Mouse (Mus musculus) lung, embryonic 14.5 days (tissue): ENCODE results near the gene Tmcc3. TPM values are rescaled to one million over a fixed set of nuclear protein-coding genes. Genes with fewer than 3 reads are reported as not detected.

ENCODE experiments used
- ATAC-seq: fragments of 200-750 bp; cut with Nextera tagmentation; 2 replicates; pipeline ENCODE4 v1.8.0; 2017; ENCODE audit warnings: mild to moderate bottlenecking, moderate TSS enrichment, moderate library complexity; ENCODE audit not compliant: insufficient read depth
- DNase-seq: peaks from one replicate; pipeline ENCODE4 v3.0.0-alpha.2; 2015
- H3K27ac ChIP-seq: fragments of 300-500 bp; sonication (generic); 2 replicates; pipeline ENCODE4 v1.5.1; 2014; ENCODE audit warnings: low read depth, mild to moderate bottlenecking, moderate library complexity
- H3K27me3 ChIP-seq: fragments of 300-500 bp; sonication (generic); 2 replicates; pipeline ENCODE4 v1.6.1; 2014; ENCODE audit warnings: low read length, control low read depth; ENCODE audit not compliant: insufficient read depth
- H3K36me3 ChIP-seq: fragments of 300-500 bp; sonication (generic); 2 replicates; pipeline ENCODE4 v1.6.1; 2014; ENCODE audit warnings: control low read depth; ENCODE audit not compliant: insufficient read depth
- H3K4me1 ChIP-seq: fragments of 300-500 bp; sonication (generic); 2 replicates; pipeline ENCODE4 v1.6.1; 2014; ENCODE audit warnings: antibody characterized with exemption, control low read depth; ENCODE audit not compliant: insufficient read depth
- H3K4me2 ChIP-seq: fragments of 300-500 bp; sonication (generic); 2 replicates; pipeline ENCODE4 v1.6.1; 2014; ENCODE audit warnings: mild to moderate bottlenecking
- H3K4me3 ChIP-seq: fragments of 300-500 bp; sonication (generic); 2 replicates; pipeline ENCODE4 v1.5.1; 2014; ENCODE audit warnings: low read depth, low read length
- H3K9ac ChIP-seq: fragments of 300-500 bp; sonication (generic); 2 replicates; pipeline ENCODE4 v1.6.1; 2014
- H3K9me3 ChIP-seq: fragments of 300-500 bp; sonication (generic); 2 replicates; pipeline ENCODE4 v1.6.1; 2016; ENCODE audit warnings: low read depth, low read length, control low read depth
- CTCF ChIP-seq: IDR thresholded peaks from 2 replicates; pipeline ENCODE4 v1.5.1; 2016; ENCODE audit warnings: antibody characterized with exemption, low read depth
- WGBS: fragments of 180-500 bp; shearing (Covaris S2); extraction: QIAGEN DNeasy Blood & Tissue Kit; methylation state at CpG from one replicate; pipeline ENCODE4 v1.1.7; 2014; 5-methylcytosine and 5-hydroxymethylcytosine counted together
- polyA plus RNA-seq: library from polyadenylated mRNA; unstranded; fragments of >200 nt; fragmentation: Nextera tagmentation; extraction: Ambion mirVana; gene quantifications from 2 replicates; pipeline ENCODE4 v1.2.1, GENCODE M21; 2014

Tmcc3 gene
- polyA plus RNA-seq, 1 experiment from 2014 or later = 5.3 TPM

DNA sequence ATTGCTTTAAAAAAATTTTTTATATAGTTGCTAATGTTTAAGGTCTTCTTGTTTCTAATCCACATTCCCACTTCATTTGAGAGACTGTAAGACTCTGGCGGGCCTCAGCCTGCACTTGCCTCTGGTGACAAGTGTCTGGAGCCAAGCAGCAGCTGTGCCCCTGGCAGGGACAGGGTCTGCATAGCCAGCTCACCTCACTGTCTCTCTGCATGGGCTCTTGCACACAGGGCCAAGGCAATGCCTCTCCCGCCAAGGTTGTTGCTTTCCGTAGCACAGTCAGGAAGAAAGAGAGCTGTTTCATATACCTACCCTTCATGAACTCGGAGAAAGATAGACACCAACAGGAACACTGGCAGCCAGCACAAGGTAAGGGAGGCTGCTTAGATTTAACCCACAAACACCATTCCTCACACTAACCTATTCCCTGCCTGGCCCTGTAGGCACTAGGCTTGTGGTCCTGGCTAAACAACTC, 300.3 kb downstream of the Tmcc3 start:
- Histone ChIP-seq H3K9me3 (no peaks in the 10 kb centered on the region), H3K4me1 (no peaks in the 10 kb centered on the region), H3K27ac (no peak overlapping the region), H3K9ac (no peak overlapping the region), H3K4me3 (no peak overlapping the region), H3K27me3 (no peaks in the 10 kb centered on the region), H3K36me3 (no peaks in the 10 kb centered on the region), H3K4me2 (no peak overlapping the region)
- ATAC-seq (no peak), DNase-seq (no peak)
- TF ChIP-seq CTCF = no peak
- 81% methylated on average over 4 of the region's 4 CpGs for WGBS

DNA sequence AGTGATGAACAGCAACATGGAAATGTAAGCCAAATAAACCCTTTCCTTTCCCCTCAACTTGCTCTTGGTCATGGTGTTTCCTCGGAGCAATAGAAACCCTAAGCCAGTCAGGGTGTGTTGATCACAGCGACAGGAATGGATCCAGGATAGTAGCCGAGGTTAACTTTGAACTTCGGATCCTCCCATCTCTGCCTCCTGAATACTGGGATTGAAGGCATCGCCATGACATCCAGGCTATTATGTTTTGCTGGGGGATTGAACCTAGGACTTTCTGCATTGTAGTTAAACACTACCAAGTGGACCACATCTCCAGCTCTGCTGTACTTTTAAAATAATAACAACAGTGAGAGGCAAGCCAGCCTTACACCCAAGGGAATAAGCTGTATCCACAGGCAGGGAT, 307.8 kb downstream of the Tmcc3 start:
- TF ChIP-seq CTCF = no peak
- 88% methylated on average over 5 of the region's 5 CpGs for WGBS
- Histone ChIP-seq H3K4me2 (no peak overlapping the region), H3K27ac (no peak overlapping the region), H3K27me3 (no peaks in the 10 kb centered on the region), H3K4me3 (no peak overlapping the region), H3K9me3 (no peaks in the 10 kb centered on the region), H3K4me1 (peaks cover 4% of the 10 kb centered on the region; the same call in 1 of the 2 replicates), H3K36me3 (no peaks in the 10 kb centered on the region), H3K9ac (no peak overlapping the region)
- ATAC-seq (no peak), DNase-seq (no peak)

DNA sequence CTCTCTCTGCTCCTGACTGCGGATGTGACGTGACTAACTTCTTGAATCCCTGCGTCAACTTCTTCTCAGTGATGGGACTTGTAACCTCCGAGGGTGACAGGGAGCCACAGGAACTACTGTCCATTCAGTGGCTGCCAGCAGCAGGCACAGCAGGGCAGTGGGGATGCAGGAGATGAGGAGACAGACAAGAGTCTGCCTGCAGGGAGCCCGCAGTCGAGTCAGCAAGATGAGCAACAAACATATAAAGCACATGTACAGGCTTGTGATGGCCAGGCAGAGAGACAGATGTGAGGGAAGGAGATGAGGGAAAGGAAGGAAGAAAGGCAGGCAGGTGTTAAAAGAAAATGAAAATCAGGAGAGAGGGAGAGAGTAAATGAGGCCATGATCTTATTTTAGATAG, 308.8 kb downstream of the Tmcc3 start:
- H3K4me3 ChIP-seq = no peak overlapping the region
- H3K9me3 ChIP-seq = no peaks in the 10 kb centered on the region
- no peaks in the 10 kb centered on the region for H3K36me3 ChIP-seq
- no peak for TF ChIP-seq CTCF
- no peak overlapping the region for H3K9ac ChIP-seq
- ATAC-seq (no peak), DNase-seq (no peak)
- H3K27me3 ChIP-seq = no peaks in the 10 kb centered on the region
- H3K4me2 ChIP-seq = no peak overlapping the region
- peaks cover 4% of the 10 kb centered on the region; the same call in 1 of the 2 replicates for H3K4me1 ChIP-seq
- 63% methylated on average over 6 of the region's 6 CpGs for WGBS
- H3K27ac ChIP-seq = no peak overlapping the region

DNA sequence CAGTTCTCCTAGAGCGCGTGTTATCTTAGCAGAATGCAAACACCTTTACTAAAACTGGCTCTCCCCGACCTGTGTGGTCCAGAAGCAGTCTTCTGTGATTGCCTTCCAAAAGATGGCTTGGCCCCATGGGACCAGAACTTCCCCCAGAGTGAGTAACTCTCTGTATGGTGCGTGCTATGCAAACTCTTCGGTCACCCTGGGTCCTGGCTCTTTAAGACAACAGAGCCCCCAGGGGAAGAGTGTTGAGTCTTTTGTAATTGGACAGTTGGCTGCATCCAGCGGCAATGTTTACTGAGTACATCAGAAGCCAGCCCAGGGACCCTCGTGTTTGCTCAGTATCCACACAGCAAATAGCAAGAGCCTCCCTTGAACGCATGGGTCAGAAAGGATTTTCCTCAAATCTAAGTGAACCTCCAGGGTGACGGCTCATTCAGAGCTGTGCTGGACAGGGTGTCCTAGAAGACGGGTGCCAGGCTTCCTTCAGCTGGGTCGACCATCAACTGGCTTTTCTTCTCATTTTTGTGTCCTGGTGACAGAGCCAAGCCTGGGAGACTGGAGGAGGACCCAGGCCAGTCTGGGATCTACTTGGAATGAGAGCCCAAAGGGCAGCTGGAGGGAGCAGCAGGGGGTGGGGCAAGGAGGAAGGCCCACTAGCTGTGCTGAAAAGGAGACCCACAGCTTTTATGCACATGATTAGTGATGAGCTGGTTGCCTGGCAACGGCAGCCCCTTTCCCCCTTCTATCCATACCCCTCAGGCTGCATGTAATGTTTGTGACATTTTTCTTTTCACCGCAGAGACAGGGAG, 309.9 kb downstream of the Tmcc3 start:
- ATAC-seq (peak; percentile 32; the same call in 1 of the 2 replicates), DNase-seq (peak; percentile 49)
- no peaks in the 10 kb centered on the region for H3K36me3 ChIP-seq
- H3K4me2 ChIP-seq = no peak overlapping the region; the same call in 1 of the 2 replicates
- H3K4me1 ChIP-seq = peaks cover 4% of the 10 kb centered on the region; the same call in 1 of the 2 replicates
- no peaks in the 10 kb centered on the region for H3K27me3 ChIP-seq
- no peak overlapping the region; the same call in 1 of the 2 replicates for H3K9ac ChIP-seq
- H3K27ac ChIP-seq = no peak overlapping the region
- no peak overlapping the region for H3K4me3 ChIP-seq
- TF ChIP-seq CTCF = no peak
- 7% methylated on average over 13 of the region's 13 CpGs for WGBS
- H3K9me3 ChIP-seq = no peaks in the 10 kb centered on the region

DNA sequence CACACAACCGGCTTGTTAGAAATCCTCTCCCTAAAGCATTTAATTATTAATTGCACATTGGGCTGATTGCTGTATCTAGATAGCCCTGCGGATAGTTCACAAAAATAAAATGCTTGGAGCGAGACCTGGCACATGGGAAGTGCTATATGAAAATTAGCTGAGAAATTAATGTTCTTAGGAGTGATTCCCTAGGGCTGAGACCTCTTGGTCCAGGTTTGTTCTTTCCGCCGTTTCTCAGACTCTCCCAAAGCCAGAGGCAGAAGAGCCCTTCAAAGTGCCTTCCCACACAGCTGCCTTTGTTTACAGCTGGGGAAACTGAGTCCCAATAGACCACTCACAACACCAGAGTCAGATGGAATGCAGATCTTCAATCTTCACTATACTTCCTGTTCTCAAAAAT, 310.5 kb downstream of the Tmcc3 start:
- ATAC-seq (no peak), DNase-seq (no peak)
- H3K27ac ChIP-seq = no peak overlapping the region
- H3K4me1 ChIP-seq = peaks cover 4% of the 10 kb centered on the region; the same call in 1 of the 2 replicates
- H3K27me3 ChIP-seq = no peaks in the 10 kb centered on the region
- no peaks in the 10 kb centered on the region for H3K9me3 ChIP-seq
- no peak overlapping the region for H3K4me3 ChIP-seq
- no peak overlapping the region for H3K9ac ChIP-seq
- no peak overlapping the region for H3K4me2 ChIP-seq
- H3K36me3 ChIP-seq = no peaks in the 10 kb centered on the region
- WGBS = 36% methylated on average over 5 of the region's 5 CpGs
- no peak for TF ChIP-seq CTCF

DNA sequence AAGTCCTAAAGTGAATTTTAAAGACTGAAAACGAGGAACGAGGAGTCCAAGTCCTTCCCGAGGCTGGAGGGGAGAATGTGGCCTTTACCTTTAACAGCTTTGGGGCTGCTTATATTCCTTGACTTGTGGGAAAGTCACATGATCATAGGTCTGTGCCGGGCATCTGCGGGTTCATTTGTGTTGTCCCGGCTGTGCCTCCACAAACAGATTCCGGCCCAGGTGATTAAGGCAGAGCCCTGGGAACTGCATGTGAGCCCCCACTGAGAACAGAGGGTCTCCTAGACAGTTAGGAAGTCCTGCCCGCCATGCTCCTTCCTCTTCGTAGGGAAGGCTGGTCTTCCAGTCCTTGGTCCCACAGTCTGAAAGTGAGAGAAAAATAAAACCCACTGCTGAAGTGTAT, 311.1 kb downstream of the Tmcc3 start:
- no peak for TF ChIP-seq CTCF
- WGBS = 36% methylated on average over 9 of the region's 9 CpGs
- ATAC-seq (no peak), DNase-seq (no peak)
- H3K36me3 ChIP-seq = no peaks in the 10 kb centered on the region
- no peak overlapping the region for H3K27ac ChIP-seq
- H3K27me3 ChIP-seq = no peaks in the 10 kb centered on the region
- H3K9ac ChIP-seq = no peak overlapping the region
- H3K4me1 ChIP-seq = peaks cover 4% of the 10 kb centered on the region; the same call in 1 of the 2 replicates
- H3K4me2 ChIP-seq = no peak overlapping the region
- no peaks in the 10 kb centered on the region for H3K9me3 ChIP-seq
- no peak overlapping the region for H3K4me3 ChIP-seq

DNA sequence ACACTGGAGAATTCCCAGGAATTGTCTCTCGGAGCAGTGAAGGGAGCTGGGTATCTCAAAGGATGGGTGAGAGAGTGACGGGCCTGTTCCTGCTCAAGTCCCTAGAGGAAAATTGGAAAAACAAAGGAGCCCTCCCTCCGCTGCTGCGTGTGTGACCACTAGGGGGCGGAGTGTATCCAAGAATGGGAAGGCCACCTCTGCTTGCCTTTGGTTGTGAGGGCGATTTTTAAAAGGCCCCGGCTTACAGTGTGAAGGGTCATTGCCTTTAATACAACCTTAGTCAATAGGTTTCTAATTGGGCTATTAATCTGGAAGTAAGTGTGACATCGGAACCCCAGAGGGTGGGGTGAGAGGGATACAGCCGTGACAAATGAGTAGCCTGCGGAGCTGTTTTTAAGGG, 311.9 kb downstream of the Tmcc3 start:
- TF ChIP-seq CTCF = peak; percentile 98
- WGBS = 4% methylated on average over 10 of the region's 10 CpGs

More for the DNA sequence above, 311.9 kb downstream of the Tmcc3 start:
- Histone ChIP-seq H3K4me1 (peaks cover 4% of the 10 kb centered on the region; the same call in 1 of the 2 replicates), H3K27ac (no peak overlapping the region), H3K4me3 (no peak overlapping the region), H3K9me3 (no peaks in the 10 kb centered on the region), H3K27me3 (no peaks in the 10 kb centered on the region), H3K36me3 (no peaks in the 10 kb centered on the region), H3K4me2 (no peak overlapping the region), H3K9ac (no peak overlapping the region)
- ATAC-seq (peak; percentile 65; the same call in 1 of the 2 replicates), DNase-seq (peak; percentile 95)
